Mouse (Mus musculus) MEL-GATA-1-ER (cell line): ENCODE results near the gene Leng9.

Source experiments
- DNase-seq: peaks from one replicate; pipeline ENCODE4 v3.0.0-alpha.2; 2012; ENCODE audit warnings: low read depth; ENCODE audit errors: extremely low read depth

Leng9 gene

GRCm38 (mm10) chr7:4144766-4145551 is 5.2 kb downstream of the Leng9 start:
- no peak for DNase-seq

- DNase-seq = no peak
Observed at GRCm38 (mm10) chr7:4144046-4144445, 6.1 kb downstream of the Leng9 start.

- DNase-seq = no peak
Observed at GRCm38 (mm10) chr7:4143506-4143905, 6.7 kb downstream of the Leng9 start.

DNA sequence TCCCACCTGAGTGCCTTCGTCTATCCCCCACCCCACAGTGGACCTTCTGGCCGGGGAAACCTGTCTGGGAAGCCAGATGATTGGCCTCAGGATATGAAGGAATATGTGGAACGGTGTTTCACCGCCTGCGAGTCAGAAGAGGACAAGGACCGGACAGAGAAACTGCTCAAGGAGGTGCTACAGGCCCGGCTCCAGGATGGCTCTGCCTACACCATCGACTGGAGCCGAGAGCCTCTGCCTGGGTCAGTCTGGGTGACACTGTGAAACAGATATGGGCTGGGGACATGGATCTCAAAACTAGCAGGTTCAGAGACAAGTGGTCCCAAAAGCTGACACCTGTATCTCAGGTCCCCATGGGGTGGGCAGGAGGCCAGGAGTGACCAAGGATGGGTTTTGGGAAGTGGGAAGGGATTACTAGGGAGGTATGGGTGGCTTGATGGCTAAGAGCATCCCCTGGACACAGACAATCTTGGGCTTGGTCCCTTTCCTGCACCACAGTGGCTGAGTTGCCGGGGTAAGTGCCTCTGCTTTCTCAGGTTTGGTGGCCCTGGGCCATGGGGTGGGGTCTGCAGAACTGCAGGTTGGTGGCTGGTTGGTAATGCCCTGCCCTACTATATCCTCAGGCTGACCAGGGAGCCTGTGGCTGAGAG is 7.3 kb downstream of the Leng9 start:
- no peak for DNase-seq

DNA sequence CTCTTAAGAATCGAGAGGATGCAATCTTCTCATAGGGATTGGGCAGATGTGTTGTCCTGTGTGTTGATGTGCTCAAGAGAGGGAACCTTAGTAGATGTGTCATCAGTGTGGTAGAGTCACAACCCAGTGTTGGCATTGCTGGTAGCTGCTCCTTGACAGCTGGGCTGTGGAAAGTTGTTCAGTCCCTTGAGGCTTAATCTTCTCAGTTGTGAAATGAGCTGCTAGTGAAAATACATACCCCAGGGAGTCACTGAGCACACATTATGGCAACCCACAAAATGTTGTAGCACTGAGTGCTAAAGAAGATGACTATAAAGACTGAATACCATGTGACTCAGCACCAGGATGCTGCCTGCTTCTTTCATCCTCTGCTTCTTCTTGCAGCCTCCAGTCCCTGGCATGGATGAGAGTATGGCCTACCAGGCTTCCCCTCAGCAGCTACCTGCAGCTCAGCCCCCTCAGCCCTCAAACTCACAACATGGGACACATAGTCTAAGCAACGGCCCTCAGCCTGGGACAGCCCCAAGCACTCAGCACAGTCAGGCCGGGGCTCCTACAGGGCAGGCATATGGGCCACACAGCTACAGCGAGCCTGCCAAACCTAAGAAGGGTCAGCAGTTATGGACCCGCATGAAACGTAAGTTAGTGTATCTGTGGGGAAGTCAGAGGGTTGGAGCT is 8.4 kb downstream of the Leng9 start:
- DNase-seq = no peak

DNA sequence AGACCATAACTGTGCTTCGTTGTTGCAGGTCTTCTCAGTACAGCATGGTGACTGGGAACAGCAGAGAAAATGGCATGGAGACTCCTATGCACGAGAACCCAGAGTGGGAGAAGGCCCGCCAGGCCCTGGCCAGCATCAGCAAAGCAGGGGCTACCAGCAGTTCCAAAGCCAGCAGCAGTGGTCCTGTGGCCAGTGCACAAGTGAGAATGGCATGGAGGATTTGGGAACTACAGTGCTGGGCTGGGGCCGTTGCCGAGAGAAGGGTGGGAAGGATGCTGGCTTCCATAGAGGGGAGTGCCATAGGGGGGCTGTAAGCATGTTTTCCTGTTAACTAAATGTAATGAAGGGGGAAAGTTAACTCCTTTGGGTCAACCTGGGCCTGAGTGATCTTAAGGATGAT is 10.8 kb downstream of the Leng9 start:
- no peak for DNase-seq

GRCm38 (mm10) chr7:4138671-4139070 is 11.5 kb downstream of the Leng9 start:
- DNase-seq = no peak

- DNase-seq = no peak
Observed at GRCm38 (mm10) chr7:4138181-4138580, 12.0 kb downstream of the Leng9 start.

GRCm38 (mm10) chr7:4137746-4138145 is 12.4 kb downstream of the Leng9 start:
- DNase-seq = no peak

GRCm38 (mm10) chr7:4136771-4137531 is 13.2 kb downstream of the Leng9 start, which contains the start of gene Leng8:
TSS of gene Leng8 (plus strand) at chr7:4137039.
- peak; percentile 92 for DNase-seq

DNA sequence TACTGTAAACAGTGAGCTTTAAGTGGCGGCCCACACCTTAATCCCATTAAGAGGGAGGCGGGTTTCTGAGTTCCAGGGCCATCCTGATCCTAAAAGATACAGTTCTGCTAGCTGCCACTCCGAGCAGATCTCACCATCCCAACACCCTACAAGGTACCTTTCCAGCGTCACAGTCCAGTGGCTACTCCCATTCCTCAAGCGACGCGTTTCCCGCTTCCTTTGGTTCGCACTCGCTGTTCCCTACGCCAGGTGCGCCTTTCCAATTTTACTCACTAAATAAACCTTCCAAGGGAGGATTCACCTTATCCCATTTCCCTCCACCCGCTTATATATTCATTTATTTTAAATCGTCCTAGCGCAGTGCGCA is 13.8 kb downstream of the Leng9 start:
- no peak for DNase-seq

DNA sequence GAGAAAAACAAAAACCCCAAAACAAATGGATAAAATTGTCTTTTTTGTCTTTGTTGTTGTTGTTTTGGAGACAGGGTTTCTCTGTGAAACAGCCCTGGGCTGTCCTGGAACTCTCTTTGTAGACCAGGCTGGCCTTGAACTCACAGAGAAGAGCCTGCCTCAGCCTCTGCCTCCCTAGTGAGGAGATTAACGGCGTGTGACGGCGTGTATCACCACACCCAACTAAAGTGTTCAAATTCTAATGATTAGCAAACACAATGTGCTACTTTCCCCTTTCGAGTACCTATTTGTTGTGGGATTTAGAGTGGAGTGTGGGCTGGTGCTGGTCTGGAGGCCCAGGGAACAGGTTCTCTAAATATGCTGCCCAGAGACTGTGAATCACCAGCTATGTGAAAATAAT is 15.3 kb downstream of the Leng9 start:
- no peak for DNase-seq

DNA sequence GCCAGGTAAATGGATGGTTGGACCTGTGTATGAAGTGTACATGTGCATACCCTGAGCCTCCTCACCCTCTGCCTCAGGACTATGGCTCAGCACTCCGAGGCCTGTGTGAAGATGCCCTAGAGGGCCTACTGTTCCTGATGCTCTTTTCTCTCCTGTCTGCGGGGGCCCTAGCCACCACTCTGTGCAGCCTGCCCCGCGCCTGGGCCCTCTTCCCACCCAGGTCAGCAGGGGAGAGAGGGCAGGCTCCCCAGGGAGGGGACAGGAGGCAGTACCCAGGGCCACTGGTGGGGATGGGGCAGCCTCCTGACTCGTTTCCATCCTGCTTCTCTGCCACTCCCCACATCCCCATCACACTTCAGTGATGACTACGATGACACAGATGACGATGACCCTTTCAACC is 17.2 kb downstream of the Leng9 start:
- DNase-seq = no peak

- DNase-seq = no peak
Observed at GRCm38 (mm10) chr7:4132581-4132980, 17.6 kb downstream of the Leng9 start.

DNA sequence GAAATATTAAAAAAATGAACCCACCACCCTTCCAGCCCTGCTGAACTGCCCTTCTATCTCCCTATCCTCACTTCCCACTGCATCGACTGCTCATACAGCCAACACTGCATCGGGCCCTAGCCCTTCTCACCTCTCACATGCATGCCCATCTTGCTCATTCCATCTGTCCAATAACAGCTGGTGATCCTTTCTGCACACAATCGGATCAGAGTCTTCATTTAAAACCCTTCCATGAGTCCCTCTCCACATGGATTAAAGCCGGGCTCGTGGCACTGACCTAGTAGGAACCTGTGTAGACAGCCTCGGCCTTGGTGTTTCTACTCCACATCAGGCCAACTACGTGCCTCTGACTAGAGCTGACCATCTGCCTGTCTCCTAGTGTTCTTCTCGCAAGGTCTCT is 18.2 kb downstream of the Leng9 start:
- DNase-seq = no peak

DNA sequence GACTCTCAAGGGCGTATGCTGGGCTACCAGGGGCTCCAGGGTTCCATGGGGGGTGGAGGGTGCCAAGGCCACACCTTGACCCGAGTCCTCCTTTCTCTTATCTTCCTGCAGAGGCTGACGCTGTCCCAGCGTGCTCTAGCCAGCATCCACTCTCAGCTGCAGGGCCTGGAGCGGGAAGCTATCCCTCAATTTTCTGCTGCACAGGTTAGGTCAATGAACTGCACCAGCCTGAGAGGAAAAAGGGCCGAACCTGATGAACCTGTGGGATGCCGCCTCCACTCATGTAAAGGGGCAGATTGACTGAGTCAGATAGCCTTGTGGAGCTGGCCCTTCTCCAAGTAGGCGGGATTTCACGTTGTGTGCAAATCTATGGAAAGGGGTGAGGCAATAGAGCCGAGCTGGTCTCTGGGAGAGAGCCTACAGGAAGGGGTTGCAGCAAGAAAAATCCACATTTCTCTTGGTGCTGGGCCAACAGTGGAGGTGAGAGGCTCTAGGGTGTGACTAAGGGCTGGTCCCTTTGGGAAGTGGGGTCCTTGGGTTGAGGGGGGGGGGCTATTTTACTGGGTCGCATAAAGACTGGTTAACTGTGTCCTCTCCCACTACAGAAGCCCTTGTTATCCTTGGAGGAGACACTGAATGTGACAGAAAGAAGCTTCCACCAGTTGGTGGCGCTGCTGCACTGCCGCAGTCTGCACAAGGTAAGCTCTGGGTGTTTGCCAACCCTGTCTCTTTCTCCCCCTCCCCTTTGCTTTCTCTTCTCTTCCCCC is 19.3 kb downstream of the Leng9 start:
- DNase-seq = peak; percentile 51

DNA sequence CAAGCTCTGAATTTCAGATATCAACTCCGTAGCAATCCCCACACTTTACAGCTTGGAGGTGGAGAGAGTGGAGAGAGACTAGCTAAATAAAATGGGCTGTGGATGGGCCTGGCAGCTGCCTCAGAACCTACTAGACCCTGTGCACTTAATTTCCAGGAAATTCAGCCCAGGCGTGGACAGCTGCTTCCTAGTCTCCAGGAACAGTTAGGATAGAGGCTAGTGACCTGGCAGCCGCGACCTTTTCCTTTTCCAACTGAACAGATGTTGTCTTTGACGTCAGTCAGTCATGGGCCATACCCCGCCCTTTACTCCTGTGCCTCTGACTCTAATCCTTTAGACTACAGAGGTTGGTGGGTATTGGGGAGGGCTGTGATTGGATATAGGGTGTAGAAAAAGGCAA is 21.3 kb downstream of the Leng9 start:
- DNase-seq = no peak

- no peak for DNase-seq
Observed at GRCm38 (mm10) chr7:4127894-4128293, 22.3 kb downstream of the Leng9 start.

DNA sequence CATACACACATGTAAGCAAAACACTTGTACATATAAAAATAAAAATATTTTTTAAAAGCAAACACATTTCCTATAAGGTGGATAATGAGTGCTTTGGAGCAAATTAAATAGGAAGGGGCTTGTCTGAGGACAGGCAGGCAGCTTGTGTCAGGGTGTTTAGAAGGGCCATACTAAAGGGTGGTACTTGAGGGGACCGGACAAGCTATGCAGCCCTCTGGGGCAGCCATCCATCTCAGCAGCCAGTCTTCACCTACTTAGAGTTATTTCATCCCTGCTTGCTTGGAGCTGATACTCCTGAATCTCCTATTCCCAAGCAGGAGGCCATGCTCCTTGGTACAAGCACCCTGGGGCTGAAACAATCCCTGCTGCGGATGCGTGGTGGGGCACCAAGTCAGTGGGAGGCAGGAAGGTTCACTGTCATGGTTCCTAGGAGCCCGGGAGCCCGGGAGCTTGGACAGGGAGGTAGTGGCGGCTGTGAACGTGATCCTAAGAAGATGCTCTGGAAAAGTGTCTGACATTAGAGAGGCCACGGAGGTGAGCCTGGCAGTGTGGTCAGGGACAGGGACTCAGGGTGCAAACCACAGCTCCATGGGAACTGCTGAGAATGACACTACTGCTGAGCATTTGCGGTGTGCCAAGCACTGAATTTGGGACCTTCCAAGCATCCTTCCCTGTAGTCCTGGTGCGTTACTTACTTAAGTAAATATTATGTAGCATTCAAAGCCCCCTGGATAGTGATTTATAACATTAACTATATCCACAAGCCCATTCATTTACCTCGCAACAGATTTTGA is 23.0 kb downstream of the Leng9 start:
- no peak for DNase-seq

GRCm38 (mm10) chr7:4125306-4125705 is 24.9 kb downstream of the Leng9 start:
- no peak for DNase-seq
